Mouse (Mus musculus): ENCODE measurements around the gene Hrasls5. TPM values are rescaled to one million over a fixed set of nuclear protein-coding genes. Genes with fewer than 3 reads are reported as not detected.
A peak's percentile ranks its signal among the peaks of the same experiment; 100 is the strongest.

The Hrasls5 gene
- polyA plus RNA-seq, 1 experiment = 0.07 TPM

- 6% methylated on average over 15 of the region's 15 CpGs for WGBS
- peak; percentile 73 for DNase-seq (ENCODE audit: low read depth, low spot score)
Observed at GRCm38 (mm10) chr19:7605930-7606783, 6.2 kb upstream of the Hrasls5 start.

- no peak for DNase-seq (ENCODE audit: low read depth, low spot score)
- WGBS = 8% methylated on average over 15 of the region's 15 CpGs
Observed at GRCm38 (mm10) chr19:7606801-7607689, 5.3 kb upstream of the Hrasls5 start, which contains the start of gene Lgals12. Gene Lgals12, minus strand, starts transcription at chr19:7607193.

- DNase-seq (ENCODE audit: low read depth, low spot score) = peak; percentile 83
- WGBS = 32% methylated on average over 7 of the region's 7 CpGs
Observed at GRCm38 (mm10) chr19:7607690-7608201, 4.6 kb upstream of the Hrasls5 start.

GRCm38 (mm10) chr19:7613151-7613550, 810 bp downstream of the Hrasls5 start:
- DNase-seq (ENCODE audit: low read depth, low spot score) = no peak
- 96% methylated on average over 7 of the region's 7 CpGs for WGBS

GRCm38 (mm10) chr19:7616231-7616930, 4.0 kb downstream of the Hrasls5 start:
- DNase-seq (ENCODE audit: low read depth, low spot score) = no peak
- WGBS = 69% methylated on average over 5 of the region's 5 CpGs

GRCm38 (mm10) chr19:7617085-7617484, 4.7 kb downstream of the Hrasls5 start:
- no peak for DNase-seq (ENCODE audit: low read depth, low spot score)
- WGBS = 45% methylated on average over 3 of the region's 3 CpGs

GRCm38 (mm10) chr19:7617696-7618095, 5.4 kb downstream of the Hrasls5 start:
- no peak for DNase-seq (ENCODE audit: low read depth, low spot score)
- 35% methylated on average over 7 of the region's 7 CpGs for WGBS

- DNase-seq (ENCODE audit: low read depth, low spot score) = no peak
Observed at GRCm38 (mm10) chr19:7633021-7633420, 20.7 kb downstream of the Hrasls5 start.

GRCm38 (mm10) chr19:7633786-7634185, 21.4 kb downstream of the Hrasls5 start:
- no peak for DNase-seq (ENCODE audit: low read depth, low spot score)
- 73% methylated on average over 1 of the region's 1 CpGs for WGBS

- DNase-seq (ENCODE audit: low read depth, low spot score) = no peak
- WGBS = 81% methylated on average over 8 of the region's 8 CpGs
Observed at GRCm38 (mm10) chr19:7648913-7649666, 36.7 kb downstream of the Hrasls5 start.

- WGBS = 24% methylated on average over 1 of the region's 1 CpGs
- DNase-seq (ENCODE audit: low read depth, low spot score) = no peak
Observed at GRCm38 (mm10) chr19:7672033-7672432, 59.7 kb downstream of the Hrasls5 start.

GRCm38 (mm10) chr19:7687988-7688387, 75.6 kb downstream of the Hrasls5 start:
- DNase-seq (ENCODE audit: low read depth, low spot score) = no peak
- WGBS = 63% methylated on average over 1 of the region's 1 CpGs

Other genes starting within 250 kb of the Hrasls5 start
- 14.1 and 14.2 TPM in 2 replicates for gene Spindoc, start 229.5 kb upstream of the Hrasls5 start, polyA plus RNA-seq (2012; rRNA removed)
- gene 2700081O15Rik, start 194.9 kb upstream of the Hrasls5 start, polyA plus RNA-seq (2012; rRNA removed) = 4.4 and 6.4 TPM in 2 replicates
- 79.9 and 96.3 TPM in 2 replicates for gene Rtn3, start 129.3 kb upstream of the Hrasls5 start, polyA plus RNA-seq (2012; rRNA removed)
- 7.1 and 9.3 TPM in 2 replicates for gene Atl3, start 118.5 kb upstream of the Hrasls5 start, polyA plus RNA-seq (2012; rRNA removed)
- gene Pla2g16, start 55.1 kb upstream of the Hrasls5 start, polyA plus RNA-seq (2012; rRNA removed) = 27.6 and 40.2 TPM in 2 replicates
- 3.3 and 4.5 TPM in 2 replicates for gene Lgals12, start 5.3 kb upstream of the Hrasls5 start, polyA plus RNA-seq (2012; rRNA removed)
- gene Slc22a19, start 98.8 kb downstream of the Hrasls5 start, polyA plus RNA-seq (2012; rRNA removed) = not detected in 2 replicates
- not detected in 2 replicates for gene Slc22a26, start 190.1 kb downstream of the Hrasls5 start, polyA plus RNA-seq (2012; rRNA removed)

Data from large intestine, adult 2 months (tissue).